Mouse (Mus musculus) olfactory bulb, adult 2 months (tissue): ENCODE data around the gene Ubox5. TPM values are rescaled to one million over a fixed set of nuclear protein-coding genes. Genes with fewer than 3 reads are reported as not detected.
A peak's percentile ranks its signal among the peaks of the same experiment; 100 is the strongest.
"Not testable (repeated sequence)": the region's sequence is repeated elsewhere in the genome, so short reads cannot be mapped to it uniquely, and the experiment has no call there.

ENCODE experiments used
- H3K27ac ChIP-seq: fragments of 200-500 bp; 2 replicates; pipeline ENCODE4 v1.5.1; 2012; ENCODE audit warnings: low read depth, low read length; ENCODE audit not compliant: insufficient read depth
- H3K4me1 ChIP-seq: fragments of 200-500 bp; 2 replicates; pipeline ENCODE4 v1.6.1; 2012; ENCODE audit warnings: low read length; ENCODE audit not compliant: control insufficient read depth, insufficient read depth
- H3K4me3 ChIP-seq: fragments of 200-500 bp; 2 replicates; pipeline ENCODE4 v1.5.1; 2012; ENCODE audit warnings: mild to moderate bottlenecking, low read depth, low read length, moderate library complexity; ENCODE audit not compliant: insufficient read depth
- CTCF ChIP-seq: fragments of 200-500 bp; IDR thresholded peaks from 2 replicates; pipeline ENCODE4 v1.5.1; 2012; ENCODE audit warnings: low read depth, mild to moderate bottlenecking, low read length, moderate library complexity; ENCODE audit not compliant: insufficient read depth
- POLR2A ChIP-seq: fragments of 200-500 bp; IDR thresholded peaks from 2 replicates; pipeline ENCODE4 v1.6.1; 2012; ENCODE audit warnings: mild to moderate bottlenecking, low read depth, low read length, moderate library complexity; ENCODE audit not compliant: insufficient read depth
- WGBS: fragments of 180-500 bp; shearing (Covaris S2); methylation state at CpG from one replicate; pipeline ENCODE4 v1.1.7; 2018; 5-methylcytosine and 5-hydroxymethylcytosine counted together
- polyA plus RNA-seq: library from polyadenylated mRNA; stranded (reverse); fragments of >200 nt; gene quantifications from 2 replicates; pipeline ENCODE4 v1.2.4, GENCODE M21; 2012; ENCODE audit warnings: low replicate concordance; ENCODE audit not compliant: missing spikeins, insufficient read depth, insufficient read length

The Ubox5 gene
- polyA plus RNA-seq, 1 experiment: not detected

DNA sequence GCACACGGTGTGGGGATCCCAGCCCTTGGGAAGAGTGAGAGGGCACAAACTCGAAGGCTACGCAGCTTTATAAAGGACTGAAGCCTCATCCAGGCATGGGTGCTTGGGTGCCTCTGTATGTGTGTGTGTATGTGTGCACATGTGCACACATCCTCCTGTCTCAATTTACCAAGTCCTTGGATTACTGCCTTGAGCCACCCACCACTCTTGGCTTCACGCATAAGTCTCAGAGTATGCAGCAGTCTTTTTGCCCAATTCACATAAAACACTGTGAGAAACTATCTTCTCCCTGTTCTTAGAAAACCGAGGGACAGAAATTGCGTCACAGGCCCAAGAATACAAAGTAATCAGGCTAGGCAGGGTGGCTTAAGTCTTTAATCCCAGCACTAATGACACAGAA, 43.8 kb downstream of the Ubox5 start:
- H3K4me3 ChIP-seq: no peak overlapping the region
- no peak overlapping the region for H3K27ac ChIP-seq
- 88% methylated on average over 6 of the region's 6 CpGs for WGBS
- TF ChIP-seq POLR2A (no peak), CTCF (no peak)
- peaks cover 9% of the 10 kb centered on the region for H3K4me1 ChIP-seq

DNA sequence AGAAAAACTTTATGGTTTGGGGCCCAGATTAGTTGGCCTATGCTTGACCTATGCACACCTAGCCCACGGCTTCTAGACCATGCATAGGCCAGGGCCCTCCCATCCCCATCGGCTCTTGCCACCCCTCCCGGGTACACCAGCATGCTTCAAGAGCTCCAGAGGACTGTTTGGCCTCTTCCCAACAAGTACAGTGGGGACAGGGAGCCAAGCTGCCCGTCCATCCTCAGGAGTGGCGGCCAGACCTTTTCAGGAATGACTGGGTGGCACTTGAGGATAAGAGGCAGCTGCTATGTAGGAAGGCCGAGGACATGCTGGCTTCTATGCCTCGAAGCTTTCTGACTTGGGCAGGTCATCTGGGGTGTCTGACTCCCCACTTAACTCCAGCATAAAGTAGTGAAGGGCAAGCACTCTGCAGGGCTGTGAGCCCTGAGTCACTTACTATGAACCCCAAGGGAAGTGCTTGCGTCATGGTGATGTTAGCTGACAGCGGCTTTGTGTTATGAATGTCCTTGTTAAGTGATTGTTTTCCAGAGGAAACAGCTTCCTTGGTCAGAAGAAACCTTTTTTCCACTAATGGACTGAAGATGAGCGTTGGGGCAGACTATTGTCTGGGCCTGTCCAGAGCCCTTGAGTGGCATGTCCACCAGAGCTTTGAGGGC, 45.8 kb downstream of the Ubox5 start:
- Histone ChIP-seq H3K4me3 (no peak overlapping the region), H3K4me1 (peaks cover 22% of the 10 kb centered on the region), H3K27ac (no peak overlapping the region)
- WGBS: 85% methylated on average over 10 of the region's 10 CpGs
- TF ChIP-seq CTCF (no peak), POLR2A (no peak)

DNA sequence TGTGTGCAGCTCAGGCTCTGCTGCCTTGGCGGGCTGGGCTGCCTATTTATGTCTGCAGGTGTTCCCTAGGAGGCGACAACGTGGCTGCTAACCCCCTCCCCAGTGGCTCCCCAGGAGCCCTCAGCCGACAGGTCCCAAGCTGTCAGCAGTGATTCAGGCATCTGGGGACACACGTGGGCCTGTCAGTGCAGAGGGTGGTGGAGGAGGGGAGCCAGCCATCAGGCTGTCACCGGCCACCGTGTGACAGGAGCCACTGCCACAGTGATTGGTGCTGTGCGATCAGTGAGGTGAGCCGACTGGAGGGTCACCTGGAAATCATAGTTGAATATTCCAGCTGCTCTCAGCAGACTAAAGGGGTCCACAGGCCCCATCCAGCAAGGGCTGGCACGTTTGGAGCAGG, 47.3 kb downstream of the Ubox5 start, which contains the start of gene Avp:
Gene Avp, minus strand, starts transcription at position 3 of the 400 bp plus-strand sequence.
- H3K4me1 ChIP-seq: peaks cover 23% of the 10 kb centered on the region
- 48% methylated on average over 10 of the region's 10 CpGs for WGBS
- TF ChIP-seq POLR2A: no peak
- TF ChIP-seq CTCF: no peak
- H3K4me3 ChIP-seq: no peak within 1 kb of the TSS
- H3K27ac ChIP-seq: no peak within 1 kb of the TSS

DNA sequence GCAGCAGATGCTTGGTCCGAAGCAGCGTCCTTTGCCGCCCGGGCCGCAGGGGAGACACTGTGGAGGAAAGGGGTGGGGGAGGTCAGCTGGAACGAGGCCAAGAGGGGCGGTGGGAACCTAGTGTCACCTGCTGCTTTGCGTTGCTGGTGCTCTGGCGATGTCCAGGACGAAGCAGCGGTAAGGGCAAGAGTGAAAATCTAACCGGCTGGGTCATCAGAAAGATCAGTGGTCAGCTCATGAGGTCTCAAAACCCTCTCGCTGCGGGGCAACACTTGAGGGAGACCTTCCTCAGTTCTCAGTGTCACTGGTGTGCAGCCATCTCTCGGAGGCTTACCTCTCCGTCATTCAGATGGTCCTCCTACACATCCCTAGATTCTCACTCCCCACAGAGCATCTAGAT, 48.6 kb downstream of the Ubox5 start:
- 6% methylated on average over 16 of the region's 16 CpGs for WGBS
- H3K4me3 ChIP-seq: no peak overlapping the region

DNA sequence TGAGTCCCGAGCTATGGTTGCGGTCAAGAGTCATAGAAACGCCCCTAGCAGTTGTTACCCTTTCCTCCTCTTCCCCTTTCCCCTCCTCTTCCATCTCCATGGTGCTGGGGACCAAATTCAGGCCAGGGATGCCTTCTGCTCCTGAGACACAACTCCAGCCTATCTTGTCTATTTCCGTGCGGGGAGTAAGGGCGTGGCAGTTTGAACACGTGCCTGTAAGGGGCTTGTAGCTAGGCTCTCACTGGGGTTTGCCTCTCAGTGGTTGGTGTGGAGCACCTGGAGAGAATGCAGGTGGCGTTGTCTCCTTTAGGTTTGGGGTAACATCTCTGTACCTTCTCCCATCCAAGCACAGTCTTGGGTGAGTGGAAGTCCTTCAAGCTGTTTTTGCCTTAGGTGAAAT, 50.0 kb downstream of the Ubox5 start:
- Histone ChIP-seq H3K27ac (no peak overlapping the region), H3K4me1 (peaks cover 22% of the 10 kb centered on the region), H3K4me3 (no peak overlapping the region)
- TF ChIP-seq POLR2A (no peak), CTCF (no peak)
- 15% methylated on average over 8 of the region's 8 CpGs for WGBS

More for the DNA sequence above, 48.6 kb downstream of the Ubox5 start:
- Histone ChIP-seq H3K4me1 (peaks cover 22% of the 10 kb centered on the region), H3K27ac (no peak overlapping the region)
- TF ChIP-seq CTCF (no peak), POLR2A (no peak)

DNA sequence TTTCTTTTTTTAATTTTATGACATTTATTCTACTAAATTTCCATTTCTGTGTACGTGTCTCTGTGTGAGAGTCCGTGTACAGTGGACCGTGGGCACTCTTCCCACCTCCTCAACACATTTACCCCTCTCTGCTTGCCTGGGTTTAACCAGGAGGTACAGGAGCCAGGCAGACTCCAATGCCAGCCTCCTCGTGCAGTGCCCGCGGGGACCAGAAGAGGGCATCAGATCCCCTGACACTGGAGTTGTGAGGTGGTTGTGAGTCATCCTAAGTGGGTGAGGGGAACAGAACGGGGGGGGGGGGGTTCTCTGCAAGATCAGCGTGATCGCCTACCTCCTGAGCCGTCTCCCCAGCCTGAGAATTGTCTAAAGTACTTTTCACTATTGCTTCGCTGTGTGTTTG, 51.7 kb downstream of the Ubox5 start:
- no peak for TF ChIP-seq POLR2A
- TF ChIP-seq CTCF: peak; percentile 74
- Histone ChIP-seq H3K4me1 (peaks cover 22% of the 10 kb centered on the region), H3K27ac (no peak overlapping the region), H3K4me3 (no peak overlapping the region)
- 6% methylated on average over 11 of the region's 11 CpGs for WGBS

DNA sequence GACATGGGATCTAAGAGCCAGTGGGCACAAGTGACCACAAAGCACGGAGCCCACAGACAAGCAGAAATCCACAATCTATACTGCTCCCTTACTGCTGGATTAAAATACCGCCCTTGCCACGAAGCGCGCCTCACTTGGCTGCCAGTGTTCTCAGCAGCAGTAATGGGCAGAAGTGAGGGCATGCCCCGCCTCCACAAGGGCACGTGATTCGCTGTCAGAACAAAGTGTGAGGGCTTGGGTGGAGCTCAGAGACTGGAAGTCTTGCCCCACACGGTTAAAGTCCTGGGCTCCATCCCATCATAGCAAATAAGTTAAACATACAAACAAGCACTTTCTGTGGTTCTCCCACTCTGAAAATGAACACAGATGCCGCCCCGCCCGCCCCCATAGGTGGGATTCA, 52.2 kb downstream of the Ubox5 start:
- H3K27ac ChIP-seq: no peak overlapping the region
- 8% methylated on average over 12 of the region's 12 CpGs for WGBS
- H3K4me1 ChIP-seq: peaks cover 22% of the 10 kb centered on the region
- TF ChIP-seq CTCF (no peak), POLR2A (no peak)
- H3K4me3 ChIP-seq: no peak overlapping the region

DNA sequence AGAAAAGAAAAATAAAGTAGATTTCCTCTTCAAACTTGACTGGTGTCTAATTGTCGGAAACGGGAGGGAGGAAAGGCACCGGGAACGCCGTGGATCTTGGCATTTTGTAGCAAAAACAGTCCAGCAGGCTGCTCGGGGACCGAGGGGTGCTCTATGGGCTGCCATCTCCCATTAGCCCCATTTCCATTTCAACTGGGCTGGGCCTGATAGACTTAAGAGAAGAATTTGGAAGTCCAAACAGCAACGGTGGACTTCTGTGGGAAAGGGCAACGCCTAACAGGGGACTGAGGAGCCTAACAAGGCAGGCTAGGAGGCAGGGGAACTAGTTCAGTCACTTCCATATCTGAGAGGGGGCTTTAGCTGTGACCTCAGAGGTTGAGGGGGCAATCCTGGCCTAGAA, 52.8 kb downstream of the Ubox5 start:
- H3K4me1 ChIP-seq: peaks cover 22% of the 10 kb centered on the region
- TF ChIP-seq CTCF: no peak
- no peak for TF ChIP-seq POLR2A
- no peak overlapping the region for H3K4me3 ChIP-seq
- H3K27ac ChIP-seq: no peak overlapping the region
- WGBS: 34% methylated on average over 9 of the region's 9 CpGs

DNA sequence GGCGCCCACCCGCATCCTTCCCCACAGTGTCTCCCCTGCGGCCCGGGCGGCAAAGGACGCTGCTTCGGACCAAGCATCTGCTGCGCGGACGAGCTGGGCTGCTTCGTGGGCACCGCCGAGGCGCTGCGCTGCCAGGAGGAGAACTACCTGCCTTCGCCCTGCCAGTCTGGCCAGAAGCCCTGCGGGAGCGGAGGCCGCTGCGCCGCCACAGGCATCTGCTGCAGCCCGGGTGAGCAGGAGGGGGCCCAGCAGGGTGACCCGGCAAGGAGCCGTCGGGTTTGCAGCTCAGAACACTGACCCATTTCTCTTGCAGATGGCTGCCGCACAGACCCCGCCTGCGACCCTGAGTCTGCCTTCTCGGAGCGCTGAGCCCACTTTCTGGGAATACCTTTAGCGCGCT, 53.3 kb downstream of the Ubox5 start:
- H3K4me1 ChIP-seq: peaks cover 22% of the 10 kb centered on the region
- not testable (repeated sequence) for H3K4me3 ChIP-seq, H3K27ac ChIP-seq
- 10% methylated on average over 32 of the region's 32 CpGs for WGBS

DNA sequence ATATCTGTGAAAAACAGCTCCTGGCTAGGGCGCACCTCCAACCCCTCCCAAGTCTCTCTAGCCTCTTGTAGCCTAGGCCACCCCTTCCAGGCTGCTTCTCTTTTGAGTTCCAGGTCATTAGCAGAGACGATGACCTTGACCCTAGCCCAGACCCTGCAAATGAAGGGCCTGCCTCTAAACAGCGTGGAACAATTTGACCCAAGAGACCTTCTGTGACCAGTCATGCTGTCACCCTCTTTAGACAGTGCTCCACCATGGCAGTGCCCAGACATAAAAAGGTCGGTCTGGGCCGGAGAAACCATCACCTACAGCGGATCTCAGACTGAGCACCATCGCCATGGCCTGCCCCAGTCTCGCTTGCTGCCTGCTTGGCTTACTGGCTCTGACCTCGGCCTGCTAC, 54.0 kb downstream of the Ubox5 start, which contains the start of gene Oxt:
Gene Oxt, plus strand, starts transcription at position 301 of the 400 bp plus-strand sequence.
- Histone ChIP-seq H3K27ac (no peak within 1 kb of the TSS), H3K4me1 (peaks cover 18% of the 10 kb centered on the region), H3K4me3 (no peak within 1 kb of the TSS)
- WGBS: 78% methylated on average over 9 of the region's 9 CpGs
- TF ChIP-seq POLR2A (no peak), CTCF (no peak)
